Mouse (Mus musculus): ENCODE measurements at regions not wholly inside any gene's neighbourhood (a gene's known extent, or its start where the extent isn't known, plus 50 kb on each side); places are given as distances from the start of the nearest gene placed in this dataset.
"Not testable (repeated sequence)": the region's sequence is repeated elsewhere in the genome, so short reads cannot be mapped to it uniquely, and the experiment has no call there.

GRCm38 (mm10) chr8:112427721-112428389 lies 142.0 kb upstream of the Cntnap4 start:
- DNase-seq = peak; percentile 34 to 41

DNA sequence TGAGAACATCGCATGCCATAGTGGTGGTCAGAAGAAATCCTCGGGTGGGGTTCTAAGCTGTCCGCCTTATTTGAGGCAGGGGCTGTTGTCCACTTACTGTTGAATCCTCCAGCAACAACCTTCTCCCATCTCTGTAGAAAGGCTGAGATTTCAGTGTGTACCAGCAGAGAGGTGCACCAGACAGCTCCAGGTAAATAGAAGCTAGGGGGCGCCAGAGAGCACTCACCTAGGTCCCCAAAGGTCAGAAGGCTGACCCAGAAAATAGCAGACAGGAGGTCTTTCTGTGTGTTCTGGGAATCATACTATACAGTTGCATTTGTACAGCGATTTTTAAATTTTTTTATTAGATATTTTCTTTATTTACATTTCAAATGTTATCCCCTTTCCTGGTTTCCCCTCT lies 157.9 kb upstream of the Cntnap4 start:
- DNase-seq = peak; percentile 20 to 39

- peak; percentile 76 to 81 for DNase-seq
Measured at GRCm38 (mm10) chr8:112411213-112411612, 158.6 kb upstream of the Cntnap4 start.

DNA sequence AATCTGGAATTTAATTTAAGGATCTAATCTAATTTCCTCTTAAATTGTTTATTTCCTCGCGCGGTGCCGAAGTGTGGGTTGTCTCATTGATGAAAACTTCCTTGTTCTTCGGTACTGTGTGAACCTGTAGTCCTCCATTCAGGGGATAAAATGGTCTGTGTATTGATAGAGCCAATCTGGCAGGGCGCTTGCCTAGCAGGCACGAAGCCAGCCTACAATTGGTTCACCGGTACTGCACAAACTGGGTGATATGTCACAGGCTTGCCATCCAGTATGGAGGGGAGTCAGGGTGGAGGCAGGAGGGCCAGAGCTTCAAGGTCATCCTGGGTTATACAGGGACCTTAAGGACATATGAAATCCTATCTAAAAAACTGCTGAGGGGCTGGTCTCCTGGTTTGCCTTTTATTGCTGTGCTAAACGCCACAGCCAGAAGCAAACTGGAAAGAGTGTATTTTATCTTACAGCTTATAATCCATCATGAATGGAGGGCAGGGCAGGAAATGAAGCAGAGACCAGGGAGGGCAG lies 161.6 kb upstream of the Cntnap4 start:
- DNase-seq = peak; percentile 57 to 65

- DNase-seq = peak in 1 of 2 experiments; percentile 11
Measured at GRCm38 (mm10) chr8:112404087-112404486, 165.8 kb upstream of the Cntnap4 start.

DNA sequence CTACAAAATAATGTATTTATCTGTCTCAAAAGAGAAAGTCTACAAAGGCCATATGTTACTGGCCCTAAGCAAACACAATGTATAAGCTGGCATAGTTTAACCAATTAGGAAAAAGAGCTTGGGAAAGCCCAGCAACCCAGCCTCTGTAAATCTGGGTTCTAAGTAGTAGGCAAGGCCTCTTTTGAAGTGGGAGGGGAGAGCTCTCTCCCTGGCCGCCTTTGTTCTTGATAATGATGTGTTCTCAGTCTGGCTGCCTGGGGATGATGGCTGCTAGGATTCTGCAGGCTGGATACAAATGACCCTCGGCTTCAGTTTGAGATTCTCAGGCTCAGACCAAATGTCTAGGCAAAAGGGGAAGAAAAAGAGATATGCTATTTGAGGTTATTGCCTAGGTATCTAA lies 172.4 kb upstream of the Cntnap4 start:
- DNase-seq = no peak

DNA sequence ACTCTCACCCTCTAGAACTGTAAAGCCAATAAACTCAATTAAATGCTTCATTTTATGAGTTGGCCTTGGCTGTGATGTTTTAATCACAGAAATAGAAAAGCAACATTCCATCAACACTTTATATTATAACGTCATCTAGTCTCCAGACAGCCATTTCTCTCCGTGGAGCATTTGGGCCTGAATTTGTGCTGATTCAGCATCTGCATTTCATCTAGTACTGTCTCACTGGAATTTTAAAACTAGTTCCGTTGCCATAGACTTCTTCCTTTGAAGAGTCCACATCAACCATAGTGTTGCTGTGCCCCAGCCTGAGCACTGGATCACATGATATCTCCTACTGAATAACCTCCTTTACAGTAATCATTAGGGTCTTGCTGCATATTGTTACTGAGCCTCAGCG lies 179.7 kb upstream of the Cntnap4 start:
- no peak for DNase-seq

- peak; percentile 62 to 64 for DNase-seq
Measured at GRCm38 (mm10) chr8:112348323-112348722, 221.5 kb upstream of the Cntnap4 start.

- no peak for DNase-seq
Measured at GRCm38 (mm10) chr8:112333171-112333570, 236.7 kb upstream of the Cntnap4 start.

DNA sequence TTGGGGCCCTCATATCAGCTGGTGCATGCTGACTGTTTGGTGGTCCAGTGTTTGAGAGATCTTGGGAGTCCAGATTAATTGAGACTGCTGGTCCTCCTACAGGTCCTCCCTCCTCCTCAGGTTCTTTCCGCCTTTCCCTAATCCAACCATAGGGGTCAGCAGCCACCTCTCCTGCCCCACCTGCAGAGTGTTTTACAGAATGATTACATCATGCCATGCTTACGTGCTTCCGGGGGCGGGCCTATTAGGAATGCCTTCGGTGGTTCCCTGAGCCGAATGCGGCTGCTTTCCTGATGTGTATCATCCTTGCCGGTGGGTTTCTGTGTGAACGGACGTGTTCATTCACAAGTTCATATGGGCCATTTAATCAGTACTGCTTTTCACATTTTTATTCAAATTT lies 237.8 kb upstream of the Cntnap4 start:
- DNase-seq = no peak

- peak; percentile 62 to 66 for DNase-seq
Measured at GRCm38 (mm10) chr8:112309816-112310215, 260.0 kb upstream of the Cntnap4 start.

GRCm38 (mm10) chr8:112308354-112308753 lies 261.5 kb upstream of the Cntnap4 start:
- DNase-seq = peak in 1 of 2 experiments; percentile 5

DNA sequence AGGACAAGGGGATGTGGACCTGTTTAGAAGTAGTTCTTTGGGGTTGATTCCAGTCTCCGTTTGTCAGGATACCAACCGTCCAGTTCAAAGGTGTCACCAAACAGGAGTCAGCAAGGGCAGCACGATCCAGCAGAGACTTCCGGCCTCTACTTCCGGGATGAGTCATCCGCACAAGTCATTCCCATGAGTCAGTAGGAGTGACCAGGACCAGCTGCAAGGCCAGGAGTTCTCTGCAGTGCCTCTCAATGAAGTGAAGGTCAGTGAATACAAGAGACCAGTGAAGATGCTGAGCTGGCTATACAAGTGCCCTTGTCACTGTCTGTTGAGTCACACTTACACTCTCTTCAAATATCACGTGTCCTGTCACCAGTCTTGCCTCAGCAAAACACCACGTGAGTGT lies 272.8 kb upstream of the Cntnap4 start:
- DNase-seq = no peak

DNA sequence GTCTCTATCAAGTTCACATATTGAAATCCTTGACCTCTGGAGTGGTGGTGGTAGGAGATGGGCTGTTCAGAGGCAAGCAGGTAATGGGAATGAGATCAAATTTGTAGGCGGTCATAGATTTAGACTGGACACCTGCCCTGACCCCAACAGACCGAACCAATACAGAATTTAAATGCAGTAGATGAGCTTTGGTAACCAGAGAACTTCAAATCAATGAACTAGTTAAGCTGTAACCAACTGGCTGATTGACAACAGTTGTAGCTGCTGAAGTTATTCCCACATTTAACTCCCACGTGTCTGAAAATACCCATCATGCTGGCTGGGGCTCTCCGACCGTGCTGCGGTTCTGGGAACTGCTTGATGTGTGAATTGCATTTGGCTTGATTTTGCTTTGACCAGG lies 268.5 kb upstream of the Gm6793 start:
- DNase-seq = no peak

DNA sequence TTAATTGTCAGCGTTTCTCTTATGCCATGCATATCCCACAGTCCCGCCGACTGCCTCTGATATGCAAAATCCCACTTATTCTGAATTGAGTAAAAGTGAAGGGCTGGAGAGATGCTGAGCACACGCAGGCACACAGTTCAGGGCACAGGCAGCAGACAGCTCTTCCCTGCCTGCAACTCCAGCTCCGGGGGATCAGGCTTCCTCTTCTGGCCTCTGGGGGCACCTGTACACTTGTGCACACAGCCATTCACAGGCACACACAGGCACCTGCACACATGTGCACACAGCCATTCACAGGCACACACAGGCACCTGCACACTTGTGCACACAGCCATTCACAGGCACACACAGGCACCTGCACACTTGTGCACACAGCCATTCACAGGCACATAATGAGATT lies 254.8 kb upstream of the Gm6793 start:
- no peak for DNase-seq

- no peak for DNase-seq
Measured at GRCm38 (mm10) chr8:112269214-112269566, 254.4 kb upstream of the Gm6793 start.

DNA sequence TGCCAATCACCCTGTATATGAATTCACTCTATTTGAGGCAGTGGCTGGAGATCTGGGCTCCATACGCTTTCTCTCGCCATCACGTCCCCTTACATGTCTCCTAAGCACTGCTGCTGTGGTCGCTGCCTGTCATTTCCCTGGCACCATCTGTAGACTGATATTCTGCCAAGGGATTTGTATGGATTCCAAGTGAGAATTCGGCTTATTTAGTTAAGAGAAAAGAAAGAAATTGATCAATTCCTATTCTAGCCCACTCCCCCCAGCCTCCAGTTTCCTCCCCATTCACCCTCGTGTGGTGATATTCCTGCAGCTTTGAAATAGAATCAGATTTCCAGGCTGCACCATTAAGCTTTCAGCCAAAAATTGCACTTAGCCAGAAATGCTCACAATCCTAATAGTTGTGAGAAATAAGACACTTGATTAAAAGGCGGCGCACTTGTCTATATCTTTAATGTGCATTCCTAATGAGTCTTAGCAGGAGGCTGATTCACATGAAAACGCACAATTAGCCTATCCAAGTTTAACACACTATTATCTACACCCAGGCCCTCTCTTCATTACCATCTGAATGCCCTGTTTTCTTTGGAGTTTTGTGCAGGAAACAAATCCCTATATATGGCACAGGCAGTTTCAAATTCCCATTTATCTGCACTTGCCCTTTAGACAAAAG lies 253.8 kb upstream of the Gm6793 start:
- DNase-seq = peak; percentile 57 to 62

- DNase-seq = peak; percentile 24 to 38
Measured at GRCm38 (mm10) chr8:112257922-112258475, 243.2 kb upstream of the Gm6793 start.

DNA sequence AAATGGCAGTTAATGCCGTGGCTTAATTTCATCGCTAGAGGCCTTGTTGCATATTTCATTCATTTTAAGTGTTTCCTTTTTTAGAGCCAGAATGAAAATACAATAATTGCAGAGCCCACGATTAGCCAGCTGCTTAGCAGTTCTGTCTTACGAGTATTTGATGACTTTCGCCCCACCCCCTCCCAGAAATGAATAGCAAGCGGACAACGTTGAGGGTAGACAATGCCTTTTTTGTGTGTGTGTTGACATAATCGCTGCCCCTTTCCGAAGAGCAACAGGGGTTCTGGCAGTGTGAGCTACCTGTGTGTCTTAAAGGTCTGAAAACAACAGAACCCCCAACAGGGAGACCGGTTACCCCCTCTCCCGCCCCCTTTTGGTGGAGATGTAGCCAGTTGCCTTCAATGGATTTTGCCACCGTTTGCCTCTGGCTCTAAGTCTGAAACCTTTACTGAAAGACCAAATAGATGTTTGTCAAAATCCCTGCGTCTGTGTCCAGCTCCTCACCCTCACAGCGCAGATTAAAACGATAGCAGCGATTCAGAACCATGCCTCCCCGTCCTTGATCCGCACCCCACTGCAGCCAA lies 242.6 kb upstream of the Gm6793 start:
- peak in 1 of 2 experiments; percentile 38 for DNase-seq

- DNase-seq = not testable (repeated sequence)
Measured at GRCm38 (mm10) chr8:112246629-112247028, 231.8 kb upstream of the Gm6793 start.

- peak; percentile 59 to 76 for DNase-seq
Measured at GRCm38 (mm10) chr8:112238681-112239080, 223.8 kb upstream of the Gm6793 start.

- peak; percentile 54 to 67 for DNase-seq
Measured at GRCm38 (mm10) chr8:112236751-112237150, 221.9 kb upstream of the Gm6793 start.

DNA sequence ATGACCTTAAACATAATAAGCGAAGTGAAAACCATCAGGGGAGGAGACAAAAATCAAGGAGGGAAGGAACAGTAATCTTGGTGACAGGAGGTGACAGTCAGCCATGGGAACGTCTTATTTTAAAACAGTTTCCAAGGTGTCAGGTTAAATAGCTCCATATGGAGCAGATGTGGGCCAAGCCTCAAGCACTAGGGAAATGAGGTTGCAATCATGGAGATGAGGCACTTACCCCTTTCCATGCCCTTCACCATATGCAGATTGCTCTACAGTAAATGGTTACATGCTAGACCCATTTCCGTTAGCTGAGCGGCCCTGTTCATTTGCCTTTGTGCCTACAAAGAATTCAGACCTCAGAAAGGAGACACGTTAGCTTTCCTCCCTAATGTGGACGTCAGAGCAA lies 204.8 kb upstream of the Gm6793 start:
- DNase-seq = no peak

DNA sequence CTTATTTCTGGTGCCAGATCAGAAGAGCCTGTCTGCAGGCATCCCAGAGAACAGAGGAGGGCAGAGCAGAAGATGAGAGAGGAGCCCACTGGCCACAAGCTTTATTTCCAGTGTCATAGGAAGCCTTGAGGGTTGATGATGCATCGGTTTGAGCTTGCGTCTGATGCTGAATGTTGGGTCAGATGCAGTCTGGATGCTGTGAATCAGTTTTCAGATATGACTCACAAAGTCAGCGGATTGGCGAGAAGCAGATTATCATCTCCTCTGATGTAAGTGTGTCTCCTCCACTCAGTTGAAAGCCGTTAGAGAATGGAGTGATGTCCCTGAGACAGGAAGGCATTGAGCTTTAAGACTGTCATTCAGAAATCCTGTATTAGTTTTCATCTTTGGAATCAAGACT lies 197.3 kb upstream of the Gm6793 start:
- no peak for DNase-seq

All from cerebellum, postnatal 10 days (tissue).